ENCODE assay signal across 8 mouse cellular contexts in genomic region chrX:8192640-8193418, GRCm38 (mm10). TPM values are rescaled to one million over a fixed set of nuclear protein-coding genes. Genes with fewer than 3 reads are reported as not detected.
DNase-seq lines count a peak whose midpoint lies in the region; ATAC-seq and TF ChIP-seq lines count a peak whose summit lies in the region.

No protein-coding gene starts in this region.

- no peak overlapping the region for H3K27ac ChIP-seq in embryonic fibroblast, embryonic 13.5 days (ENCODE audit: insufficient read depth, low read length)
- 0 out of 2 replicates have a peak overlapping the region, but pooled peaks have one; percentile 29 for H3K27ac ChIP-seq in heart, embryonic 11.5 days (ENCODE audit: low read depth, low read length)
- 0 out of 2 replicates have a peak overlapping the region, but pooled peaks have one; percentile 38 for H3K27ac ChIP-seq in kidney, embryonic 16.5 days (ENCODE audit: low read length)

- H3K4me3 ChIP-seq in C2C12 (ENCODE audit: insufficient read depth, poor library complexity, severe bottlenecking) = peak overlapping the region; percentile 44
- H3K4me3 ChIP-seq in embryonic fibroblast, embryonic 13.5 days (ENCODE audit: insufficient read depth, low read length) = peak overlapping the region; percentile 74
- H3K4me3 ChIP-seq in heart, embryonic 11.5 days (ENCODE audit: low read depth, low read length) = peak overlapping the region; percentile 60
- peak overlapping the region; percentile 61 for H3K4me3 ChIP-seq in kidney, embryonic 16.5 days (ENCODE audit: low read length)

- peaks cover 2% of the 10 kb centered on the region for H3K79me3 ChIP-seq in C2C12 (ENCODE audit: low read depth)

- DNase-seq in brain, adult 2 months (ENCODE audit: low read depth, low spot score) = peak; percentile 97
- DNase-seq in liver = peak; percentile 90
- peak; percentile 49 to 53 for DNase-seq in monocyte, adult 2 months (ENCODE audit: low read depth in 1 of 2, low spot score in 2 of 2)
- peak; percentile 55 to 61 for DNase-seq in spleen, postnatal 14 days (ENCODE audit: low spot score in 2 of 2)

- WGBS in heart, embryonic 11.5 days (ENCODE audit: insufficient replicate concordance) = 14% methylated on average over 38 of the region's 38 CpGs
- 21% methylated on average over 38 of the region's 38 CpGs for WGBS in kidney, embryonic 16.5 days

- peak overlapping the region; percentile 70 for H3K9ac ChIP-seq in heart, embryonic 11.5 days (ENCODE audit: low read depth, low read length)
- peak overlapping the region; percentile 74 for H3K9ac ChIP-seq in kidney, embryonic 16.5 days (replicated peaks; ENCODE audit: low read length)

- no peaks in the 10 kb centered on the region for H3K27me3 ChIP-seq in C2C12 (ENCODE audit: control insufficient read depth, insufficient read depth, insufficient read length)
- no peaks in the 10 kb centered on the region for H3K27me3 ChIP-seq in heart, embryonic 11.5 days (ENCODE audit: control insufficient read depth, insufficient read depth, low read length)
- H3K27me3 ChIP-seq in kidney, embryonic 16.5 days (ENCODE audit: insufficient read depth, low read length) = no peaks in the 10 kb centered on the region

- peak overlapping the region; percentile 74 for H3K4me2 ChIP-seq in heart, embryonic 11.5 days
- peak overlapping the region; percentile 67 for H3K4me2 ChIP-seq in kidney, embryonic 16.5 days (replicated peaks; ENCODE audit: low read depth, low read length)

- ATAC-seq in heart, embryonic 11.5 days (replicated peaks; ENCODE audit: insufficient number of reproducible peaks, low FRiP score, low TSS enrichment) = peak; percentile 95
- ATAC-seq in kidney, embryonic 16.5 days (ENCODE audit: low FRiP score, low TSS enrichment) = peak; percentile 98

- TF ChIP-seq POLR2A in embryonic fibroblast, embryonic 13.5 days (IDR thresholded peaks at IDR 0.05; ENCODE audit: low read depth, low read length) = peak; percentile 79

- peaks cover 12% of the 10 kb centered on the region for H3K79me2 ChIP-seq in C2C12 (ENCODE audit: control insufficient read depth, insufficient read depth)

- H3ac ChIP-seq in C2C12 (ENCODE audit: control insufficient read depth, insufficient read length, low read depth) = peak overlapping the region; percentile 74

- H3K9me3 ChIP-seq in heart, embryonic 11.5 days (replicated peaks; ENCODE audit: control insufficient read depth, low read length) = no peaks in the 10 kb centered on the region
- no peaks in the 10 kb centered on the region for H3K9me3 ChIP-seq in kidney, embryonic 16.5 days (ENCODE audit: low read length)

- TF ChIP-seq CTCF in C2C12 (IDR thresholded peaks at IDR 0.05; ENCODE audit: control insufficient read depth, insufficient read depth, insufficient read length) = no peak
- TF ChIP-seq CTCF in embryonic fibroblast, embryonic 13.5 days (IDR thresholded peaks at IDR 0.05; ENCODE audit: borderline replicate concordance, insufficient read depth, low read length) = no peak

- H3K4me1 ChIP-seq in embryonic fibroblast, embryonic 13.5 days (ENCODE audit: control insufficient read depth, insufficient read depth, low read length) = no peaks in the 10 kb centered on the region; the same call in 1 of the 2 replicates
- H3K4me1 ChIP-seq in heart, embryonic 11.5 days (ENCODE audit: control insufficient read depth, insufficient read depth, low read length) = no peaks in the 10 kb centered on the region
- no peaks in the 10 kb centered on the region for H3K4me1 ChIP-seq in kidney, embryonic 16.5 days (ENCODE audit: insufficient read depth, low read length)

- no peaks in the 10 kb centered on the region for H3K36me3 ChIP-seq in C2C12 (ENCODE audit: control insufficient read depth, insufficient read depth)
- no peaks in the 10 kb centered on the region for H3K36me3 ChIP-seq in heart, embryonic 11.5 days (ENCODE audit: control insufficient read depth, insufficient read depth, low read length)
- no peaks in the 10 kb centered on the region for H3K36me3 ChIP-seq in kidney, embryonic 16.5 days (ENCODE audit: insufficient read depth, low read length)

TF ChIP-seq in C2C12, 6 proteins besides CTCF, POLR2A, EP300 and RAD21:
- no peak for TF ChIP-seq MYOD1 (IDR thresholded peaks at IDR 0.05; ENCODE audit: control insufficient read depth, insufficient read length, low read depth)
- no peak for TF ChIP-seq MAX (IDR thresholded peaks at IDR 0.05)
- TF ChIP-seq MYOG (IDR thresholded peaks at IDR 0.05; ENCODE audit: control insufficient read depth, extremely low read depth, insufficient read length) = no peak
- no peak for TF ChIP-seq FOSL1 (IDR thresholded peaks at IDR 0.05; ENCODE audit: insufficient read depth, low read length, poor library complexity, severe bottlenecking)
- TF ChIP-seq CEBPB (IDR thresholded peaks at IDR 0.05; ENCODE audit: low read depth) = no peak
- TF ChIP-seq USF1 (IDR thresholded peaks at IDR 0.05; ENCODE audit: low read depth) = no peak
TF ChIP-seq in C2C12: peak in this region for 0.

RNA-seq across cellular contexts. Expression of gene Ebp, which starts 0.5 kb away (rescaled TPM):
- 73.1 TPM for polyA plus RNA-seq in C2C12 (2012; fragmentation: generic; extraction: Trizol)
- polyA plus RNA-seq in embryonic fibroblast, embryonic 13.5 days (2011; ENCODE audit: insufficient read length, low read depth, missing spikeins) = 35.7 and 36.0 TPM in 2 replicates
- 24.4 and 37.4 TPM in 2 replicates for polyA plus RNA-seq in heart, embryonic 11.5 days (2014; fragmentation: Nextera tagmentation; extraction: Ambion mirVana)
- 43.6 and 44.8 TPM in 2 replicates for polyA plus RNA-seq in kidney, embryonic 16.5 days (2015; fragmentation: Nextera tagmentation; extraction: Ambion mirVana)

RNA-seq across cellular contexts. Expression of gene Porcn, which starts 13.5 kb away (rescaled TPM):
- polyA plus RNA-seq in C2C12 (2012; fragmentation: generic; extraction: Trizol) = 7.6 TPM
- polyA plus RNA-seq in embryonic fibroblast, embryonic 13.5 days (2011; ENCODE audit: insufficient read length, low read depth, missing spikeins) = 5.3 and 8.6 TPM in 2 replicates
- polyA plus RNA-seq in heart, embryonic 11.5 days (2014; fragmentation: Nextera tagmentation; extraction: Ambion mirVana) = 5.2 and 5.9 TPM in 2 replicates
- polyA plus RNA-seq in kidney, embryonic 16.5 days (2015; fragmentation: Nextera tagmentation; extraction: Ambion mirVana) = 8.4 and 9.7 TPM in 2 replicates

RNA-seq across cellular contexts. Expression of gene Tbc1d25, which starts 16.8 kb away (rescaled TPM):
- 9.9 TPM for polyA plus RNA-seq in C2C12 (2012; fragmentation: generic; extraction: Trizol)
- 5.3 and 6.7 TPM in 2 replicates for polyA plus RNA-seq in embryonic fibroblast, embryonic 13.5 days (2011; ENCODE audit: insufficient read length, low read depth, missing spikeins)
- 10.4 and 12.1 TPM in 2 replicates for polyA plus RNA-seq in heart, embryonic 11.5 days (2014; fragmentation: Nextera tagmentation; extraction: Ambion mirVana)
- polyA plus RNA-seq in kidney, embryonic 16.5 days (2015; fragmentation: Nextera tagmentation; extraction: Ambion mirVana) = 12.6 and 14.9 TPM in 2 replicates

RNA-seq across cellular contexts. Expression of gene Rbm3, which starts 47.1 kb away (rescaled TPM):
- 537 TPM for polyA plus RNA-seq in C2C12 (2012; fragmentation: generic; extraction: Trizol)
- polyA plus RNA-seq in embryonic fibroblast, embryonic 13.5 days (2011; ENCODE audit: insufficient read length, low read depth, missing spikeins) = 486 and 515 TPM in 2 replicates
- polyA plus RNA-seq in heart, embryonic 11.5 days (2014; fragmentation: Nextera tagmentation; extraction: Ambion mirVana) = 320 and 341 TPM in 2 replicates
- polyA plus RNA-seq in kidney, embryonic 16.5 days (2015; fragmentation: Nextera tagmentation; extraction: Ambion mirVana) = 433 and 441 TPM in 2 replicates

RNA-seq across cellular contexts. Expression of gene Ftsj1, which starts 59.4 kb away (rescaled TPM):
- 36.1 TPM for polyA plus RNA-seq in C2C12 (2012; fragmentation: generic; extraction: Trizol)
- 19.8 and 23.9 TPM in 2 replicates for polyA plus RNA-seq in embryonic fibroblast, embryonic 13.5 days (2011; ENCODE audit: insufficient read length, low read depth, missing spikeins)
- 25.1 and 26.1 TPM in 2 replicates for polyA plus RNA-seq in heart, embryonic 11.5 days (2014; fragmentation: Nextera tagmentation; extraction: Ambion mirVana)
- polyA plus RNA-seq in kidney, embryonic 16.5 days (2015; fragmentation: Nextera tagmentation; extraction: Ambion mirVana) = 39.7 and 41.5 TPM in 2 replicates
